Mouse (Mus musculus) adrenal gland, adult 8-10 months (tissue): ENCODE measurements around the gene Card19. TPM values are rescaled to one million over a fixed set of nuclear protein-coding genes. Genes with fewer than 3 reads are reported as not detected.

Experiments used
- DNase-seq: peaks from one replicate; pipeline ENCODE4 v3.0.0; 2022
- total RNA-seq, 4 experiments: library from RNA; stranded (reverse); gene quantifications; 2 replicates each; pipeline ENCODE4 v1.2.4; 2022

The Card19 gene
- total RNA-seq, 4 experiments from 2014 or later: 44.8 to 81.7 (median 62.8) TPM

GRCm38 (mm10) chr13:49225159-49225558 lies 9.3 kb upstream of the Card19 start:
- no peak for DNase-seq

DNA sequence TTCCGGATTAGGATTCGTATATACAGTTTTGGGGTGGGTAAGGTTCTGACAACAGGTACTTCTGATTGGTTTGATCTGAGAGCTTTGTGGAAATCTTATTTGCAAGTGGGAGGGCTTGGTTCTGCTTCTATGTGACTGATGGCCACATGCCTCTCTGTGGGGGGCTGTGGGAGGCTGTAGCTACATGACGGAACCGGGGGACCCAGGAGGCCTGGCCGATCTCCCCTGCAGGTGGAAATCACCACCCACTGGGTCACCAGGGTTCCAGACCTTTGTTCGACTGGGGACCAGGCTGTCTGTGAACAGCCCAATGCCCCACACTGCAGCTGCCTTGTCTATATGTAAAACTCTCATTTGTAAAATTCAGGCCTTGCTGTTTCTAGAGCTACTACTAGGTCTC lies 8.9 kb upstream of the Card19 start:
- no peak for DNase-seq

DNA sequence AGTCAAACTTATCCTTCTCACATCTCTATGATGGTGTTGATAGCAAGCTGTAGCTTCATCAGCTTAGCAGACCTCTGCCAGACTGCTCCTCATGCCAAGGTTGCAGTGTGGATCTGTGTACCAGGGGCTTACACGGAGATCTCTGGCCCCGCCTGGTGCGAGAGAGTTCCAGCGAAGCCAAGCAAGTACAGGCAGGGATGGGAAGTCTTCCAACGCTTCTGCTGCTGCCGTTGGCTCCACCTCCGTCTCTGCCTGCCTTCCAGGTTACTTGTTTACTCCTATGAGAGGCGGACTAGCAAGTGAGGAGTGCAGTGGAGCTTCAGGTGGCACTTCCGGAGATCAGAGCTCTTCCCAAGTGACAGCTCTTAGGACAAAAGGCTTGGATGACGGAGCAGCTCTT lies 8.5 kb upstream of the Card19 start:
- DNase-seq: no peak

- no peak for DNase-seq
Observed at GRCm38 (mm10) chr13:49220912-49221311, 5.1 kb upstream of the Card19 start.

GRCm38 (mm10) chr13:49219367-49219766 lies 3.5 kb upstream of the Card19 start:
- no peak for DNase-seq

DNA sequence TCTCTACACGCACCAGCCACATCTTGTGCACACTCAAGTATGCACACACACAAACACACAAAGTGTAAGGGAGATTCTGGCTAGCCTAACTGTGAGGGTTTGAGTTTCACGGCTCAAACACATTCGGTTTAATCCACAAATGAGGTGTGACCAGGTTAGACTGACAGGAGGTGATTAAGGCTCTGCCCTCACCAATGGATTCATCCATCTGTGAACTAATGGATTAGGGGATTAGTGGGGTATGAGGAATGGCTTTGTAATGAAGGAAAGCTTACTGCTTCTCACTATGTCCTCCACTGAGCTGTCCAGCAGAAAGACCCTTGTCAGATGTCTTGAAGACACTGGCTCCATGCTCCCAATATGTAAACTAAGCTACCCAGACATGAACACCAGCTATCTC lies 2.8 kb upstream of the Card19 start:
- no peak for DNase-seq

- no peak for DNase-seq
Observed at GRCm38 (mm10) chr13:49216808-49217561, 1.1 kb upstream of the Card19 start.

- DNase-seq: no peak
Observed at GRCm38 (mm10) chr13:49216220-49216552, 349 bp upstream of the Card19 start.

DNA sequence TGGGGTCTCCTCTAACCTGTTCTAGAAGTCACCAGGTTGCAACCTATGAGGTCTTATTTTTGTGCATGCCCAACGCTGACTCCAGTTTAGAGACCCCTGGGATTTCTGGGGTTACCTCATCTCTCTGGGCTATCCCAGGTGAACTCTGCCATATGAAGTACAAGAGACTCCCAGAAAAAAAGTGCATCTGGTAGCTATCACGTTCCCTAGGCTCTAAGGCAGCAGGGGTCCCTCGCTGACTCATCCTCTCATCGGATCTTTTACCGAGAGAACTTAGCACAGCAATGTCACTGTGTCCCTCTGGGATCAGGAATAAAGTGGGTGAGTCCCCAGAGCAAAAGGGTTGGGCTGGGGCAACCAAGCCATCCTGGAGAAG lies 721 bp downstream of the Card19 start:
- DNase-seq: no peak

GRCm38 (mm10) chr13:49214454-49214853 lies 1.4 kb downstream of the Card19 start:
- no peak for DNase-seq

DNA sequence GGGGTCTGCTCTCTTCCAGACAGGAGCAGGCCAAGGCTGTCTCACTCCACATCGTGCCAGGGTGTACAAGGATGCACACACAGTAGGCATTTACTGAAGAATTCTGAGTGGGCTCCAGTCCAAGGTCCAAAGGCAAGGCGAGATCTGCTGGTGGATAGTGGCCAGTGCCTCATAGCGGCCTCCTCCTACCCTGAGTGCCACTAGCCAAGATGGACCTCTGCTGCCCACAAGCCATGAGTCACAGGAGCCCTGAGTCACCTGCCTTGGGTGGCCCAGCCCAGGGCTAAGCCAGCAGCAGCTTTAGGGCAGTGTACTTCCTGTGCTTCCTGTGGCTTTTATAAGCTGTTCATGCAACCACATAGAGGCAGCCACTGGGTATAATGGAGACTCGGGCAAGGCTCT lies 2.3 kb downstream of the Card19 start:
- DNase-seq: peak; percentile 87

- DNase-seq: no peak
Observed at GRCm38 (mm10) chr13:49212711-49213500, 2.9 kb downstream of the Card19 start.

DNA sequence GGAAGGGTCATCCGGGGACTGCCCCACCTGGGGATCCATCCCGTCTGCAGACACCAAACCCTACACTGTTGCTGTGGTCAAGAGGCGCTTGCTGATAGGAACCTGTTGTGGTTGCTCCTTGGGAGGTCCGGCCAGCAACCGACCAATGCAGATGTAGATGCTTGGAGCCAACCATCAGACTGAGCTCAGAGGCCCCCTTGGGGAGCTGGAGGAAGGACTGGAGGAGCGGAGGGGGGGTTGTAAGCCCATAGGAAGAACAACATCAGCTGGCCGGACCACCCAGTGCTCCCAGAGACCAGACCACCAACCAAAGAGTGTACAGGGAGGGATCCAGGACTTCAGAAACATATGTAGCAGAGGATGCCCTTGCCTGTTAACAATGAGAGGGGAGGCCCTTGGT lies 6.5 kb downstream of the Card19 start:
- no peak for DNase-seq

DNA sequence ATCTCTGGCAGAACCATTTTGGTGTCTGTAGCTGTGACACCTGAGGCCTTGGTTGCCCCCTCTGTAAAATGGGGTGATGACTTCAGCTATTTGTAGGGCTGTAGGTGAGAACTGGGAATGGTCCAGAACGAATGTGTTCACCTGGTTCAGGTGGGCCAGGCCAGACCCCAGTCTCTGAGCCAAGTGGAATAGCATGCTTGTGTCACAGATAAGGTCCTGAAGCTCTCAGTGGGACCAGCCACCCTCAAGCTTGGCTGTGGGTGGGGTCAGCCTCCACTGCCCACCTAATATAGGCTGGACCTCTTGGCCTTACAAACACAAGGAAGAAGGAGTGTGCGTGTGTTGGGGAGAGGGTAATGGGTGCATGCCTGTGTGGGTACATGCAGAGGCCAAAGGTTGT lies 9.5 kb downstream of the Card19 start:
- DNase-seq: no peak

- DNase-seq: peak; percentile 90
Observed at GRCm38 (mm10) chr13:49205381-49205998, 10.3 kb downstream of the Card19 start.

DNA sequence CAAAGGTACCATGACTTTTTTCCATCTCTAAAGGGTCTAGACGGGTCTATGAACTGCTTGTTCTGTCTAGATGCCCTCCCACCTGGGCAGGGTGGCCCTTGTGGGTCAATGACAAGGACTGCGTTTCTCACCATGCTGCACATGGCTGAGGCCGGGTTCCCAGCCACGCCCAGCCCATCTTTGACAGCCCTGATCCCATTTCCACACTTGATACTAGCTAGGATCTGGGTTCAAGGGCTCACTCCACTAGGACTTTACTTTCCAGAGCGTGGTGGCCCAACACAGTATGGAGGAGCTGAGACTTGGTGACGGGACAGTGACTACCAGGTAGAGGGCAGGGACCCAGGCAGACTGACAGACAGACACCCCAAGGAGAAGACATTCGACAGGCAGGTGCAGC lies 13.3 kb downstream of the Card19 start:
- no peak for DNase-seq

- no peak for DNase-seq
Observed at GRCm38 (mm10) chr13:49200688-49201087, 15.1 kb downstream of the Card19 start.

DNA sequence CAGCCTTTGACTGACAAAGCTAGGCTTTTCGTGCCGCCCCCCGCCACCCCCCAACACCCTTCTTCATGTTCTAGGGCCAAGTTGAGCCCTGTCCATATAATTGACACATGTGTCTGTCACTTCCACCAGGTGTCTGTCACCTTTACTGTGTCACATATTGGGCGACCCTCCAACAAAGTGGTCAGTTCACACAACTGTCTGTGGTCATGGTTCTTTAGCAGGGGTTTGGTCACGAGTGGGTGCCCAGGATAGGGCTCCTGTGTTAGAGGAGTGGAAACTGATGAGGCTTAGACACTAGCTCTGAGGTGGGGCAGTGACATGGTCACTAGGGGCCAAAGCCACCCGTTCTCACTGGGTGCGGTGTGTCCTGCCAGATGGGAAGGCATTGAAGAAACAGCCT lies 15.9 kb downstream of the Card19 start:
- DNase-seq: no peak

GRCm38 (mm10) chr13:49198734-49199133 lies 17.1 kb downstream of the Card19 start:
- no peak for DNase-seq

DNA sequence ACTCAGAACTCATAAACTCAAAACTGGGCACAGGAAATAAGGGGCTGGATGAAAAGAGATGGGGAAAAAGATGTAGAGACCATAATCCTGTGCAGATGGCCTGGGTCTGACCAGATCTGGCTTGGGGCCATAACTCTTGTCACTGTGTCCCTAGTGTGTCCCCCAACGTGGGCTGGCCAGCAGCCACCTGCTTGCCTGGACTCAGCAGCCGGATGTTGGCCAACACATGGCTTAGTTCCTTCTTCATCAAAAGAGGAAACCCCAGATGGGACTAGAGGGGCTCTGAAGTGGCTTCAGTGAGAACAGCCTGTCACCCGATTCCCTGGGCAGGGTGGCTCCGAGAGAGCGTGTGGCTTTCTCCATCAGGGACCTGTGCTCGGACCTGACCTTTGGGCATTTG lies 19.1 kb downstream of the Card19 start:
- DNase-seq: no peak

DNA sequence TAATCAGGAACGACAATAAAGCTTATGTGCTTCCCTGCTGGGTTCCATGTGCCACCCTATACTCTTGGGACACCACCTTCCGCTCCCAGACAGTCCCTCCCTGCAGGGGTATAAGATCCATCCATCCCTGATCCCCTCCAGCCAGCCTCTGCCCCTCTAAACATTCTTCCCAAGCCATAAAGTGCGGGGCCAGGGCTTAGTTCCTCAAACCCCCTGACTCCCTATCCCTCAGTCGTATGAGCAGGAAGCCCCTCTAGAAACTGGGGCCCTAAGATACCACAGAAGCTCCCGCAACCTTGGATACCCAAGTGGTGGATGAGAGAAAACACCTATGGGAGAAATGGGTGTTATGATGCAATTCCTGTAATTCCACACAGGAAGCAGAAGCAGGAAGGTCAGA lies 19.6 kb downstream of the Card19 start:
- DNase-seq: no peak

DNA sequence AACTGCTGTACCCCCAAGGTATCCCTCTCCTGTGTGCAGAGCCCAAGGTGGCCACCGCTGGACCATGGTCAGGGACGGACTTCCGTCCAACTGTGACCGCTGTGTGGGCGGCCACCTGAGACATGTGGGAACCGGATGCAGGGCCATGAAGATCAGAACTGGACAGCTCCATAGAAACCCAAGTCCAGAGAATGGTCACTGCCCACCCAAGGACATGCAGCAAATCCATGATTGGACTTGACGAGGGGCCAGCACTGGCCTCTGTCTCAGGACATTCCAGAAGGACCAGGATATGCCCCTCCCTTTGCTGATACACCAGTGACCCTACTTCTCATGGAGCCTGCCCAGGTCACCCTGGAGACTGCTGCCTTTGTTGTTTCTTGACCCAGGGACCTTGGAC lies 20.2 kb downstream of the Card19 start:
- DNase-seq: no peak

DNA sequence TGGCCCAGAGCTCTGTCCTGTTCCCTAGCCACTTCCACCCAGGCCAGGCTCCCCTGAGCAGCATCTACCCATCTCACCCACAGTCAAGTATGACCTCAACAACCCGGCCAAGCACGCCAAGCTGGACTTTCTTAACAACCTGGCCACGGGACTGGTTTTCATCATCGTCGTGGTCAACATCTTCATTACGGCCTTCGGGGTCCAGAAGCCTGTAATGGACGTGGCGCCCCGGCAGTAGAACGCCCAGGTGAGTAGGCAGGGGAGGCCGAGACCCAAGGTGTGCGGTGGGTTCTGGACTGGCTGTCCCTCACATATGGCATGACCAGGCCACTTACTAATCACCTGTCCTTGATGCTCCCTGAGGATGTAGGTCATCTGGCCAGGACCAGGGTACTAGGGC lies 21.0 kb downstream of the Card19 start:
- DNase-seq: no peak

DNA sequence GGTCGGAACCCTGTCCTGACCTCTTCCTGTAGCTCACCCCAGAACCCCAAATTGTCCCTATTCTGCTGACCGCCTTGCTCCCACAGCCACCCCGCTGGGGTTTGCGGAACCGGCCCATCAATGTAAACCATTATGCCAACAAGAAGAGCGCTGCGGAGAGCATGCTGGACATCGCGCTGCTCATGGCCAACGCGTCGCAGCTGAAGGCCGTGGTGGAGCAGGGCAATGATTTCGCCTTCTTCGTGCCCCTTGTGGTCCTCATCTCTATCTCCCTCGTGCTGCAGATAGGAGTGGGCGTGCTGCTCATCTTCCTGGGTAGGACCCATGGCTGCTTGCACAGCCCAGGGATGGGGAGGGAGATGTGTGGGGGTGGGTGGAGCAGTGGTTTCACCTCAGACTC lies 22.2 kb downstream of the Card19 start:
- no peak for DNase-seq
